Mouse (Mus musculus): ENCODE measurements around the gene Ppp6r3. TPM values are rescaled to one million over a fixed set of nuclear protein-coding genes. Genes with fewer than 3 reads are reported as not detected.
A peak's percentile ranks its signal among the peaks of the same experiment; 100 is the strongest.
"Not testable (repeated sequence)": the region's sequence is repeated elsewhere in the genome, so short reads cannot be mapped to it uniquely, and the experiment has no call there.

The Ppp6r3 gene
- polyA plus RNA-seq, 1 experiment from 2014 or later, result 44.9 TPM

DNA sequence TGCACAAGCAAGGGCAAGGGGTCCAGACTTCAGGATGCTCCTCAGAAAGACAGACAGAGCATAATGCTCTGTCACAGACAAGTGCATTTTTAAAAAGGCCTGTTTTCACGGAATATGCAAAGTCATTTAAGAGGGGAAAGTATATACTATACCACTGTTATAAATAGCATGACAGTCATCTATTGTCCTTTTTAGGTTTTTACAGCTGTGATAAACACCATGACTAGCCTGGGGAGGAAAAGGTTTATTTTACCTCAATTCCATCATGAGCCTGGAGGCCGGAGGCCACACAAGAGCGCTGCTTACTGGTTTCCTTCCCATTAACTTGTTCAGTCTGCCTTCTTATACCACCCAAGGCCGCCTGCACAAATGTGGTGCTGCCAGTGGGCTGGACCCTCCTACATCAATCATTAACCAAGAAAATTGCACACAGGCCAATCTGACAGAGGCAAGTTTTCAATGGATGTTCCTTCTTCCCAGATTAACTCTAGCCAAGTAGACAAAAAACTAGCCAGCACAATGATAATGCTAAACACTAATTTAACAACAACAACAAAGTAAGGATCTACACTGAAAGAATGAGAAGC is 23.9 kb downstream of the Ppp6r3 start:
- WGBS (ENCODE audit: missing documents), result 63% methylated on average over 4 of the region's 4 CpGs
- Histone ChIP-seq H3K79me2 (ENCODE audit: inconsistent target) (peaks cover 100% of the 10 kb centered on the region), H3K27ac (no peak overlapping the region), H3K4me3 (ENCODE audit: inconsistent target) (no peak overlapping the region), H3K36me3 (ENCODE audit: inconsistent target) (no peaks in the 10 kb centered on the region)

DNA sequence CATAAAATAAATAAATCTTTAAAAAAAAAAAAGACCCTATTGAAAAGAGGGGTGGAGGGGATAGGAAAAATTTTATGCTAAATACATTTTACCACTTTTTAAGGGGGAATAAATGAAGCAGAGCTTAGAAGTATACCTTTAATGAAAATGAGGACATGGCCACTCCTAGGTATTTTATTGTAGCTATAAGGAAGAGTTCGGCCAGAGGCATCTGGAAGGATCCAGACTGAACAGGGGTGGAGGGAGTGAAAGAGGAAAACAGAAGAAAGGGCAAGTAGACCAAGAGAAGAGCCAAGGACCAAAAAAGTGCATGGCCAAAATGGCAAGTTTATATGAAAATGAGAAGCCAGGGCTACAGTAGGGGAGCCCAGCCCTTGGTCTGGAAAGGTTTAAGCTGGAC is 25.4 kb downstream of the Ppp6r3 start:
- H3K27ac ChIP-seq, result no peak overlapping the region
- WGBS (ENCODE audit: missing documents), result 91% methylated on average over 1 of the region's 1 CpGs
- no peaks in the 10 kb centered on the region for H3K36me3 ChIP-seq (ENCODE audit: inconsistent target)
- peaks cover 100% of the 10 kb centered on the region for H3K79me2 ChIP-seq (ENCODE audit: inconsistent target)
- no peak overlapping the region for H3K4me3 ChIP-seq (ENCODE audit: inconsistent target)

DNA sequence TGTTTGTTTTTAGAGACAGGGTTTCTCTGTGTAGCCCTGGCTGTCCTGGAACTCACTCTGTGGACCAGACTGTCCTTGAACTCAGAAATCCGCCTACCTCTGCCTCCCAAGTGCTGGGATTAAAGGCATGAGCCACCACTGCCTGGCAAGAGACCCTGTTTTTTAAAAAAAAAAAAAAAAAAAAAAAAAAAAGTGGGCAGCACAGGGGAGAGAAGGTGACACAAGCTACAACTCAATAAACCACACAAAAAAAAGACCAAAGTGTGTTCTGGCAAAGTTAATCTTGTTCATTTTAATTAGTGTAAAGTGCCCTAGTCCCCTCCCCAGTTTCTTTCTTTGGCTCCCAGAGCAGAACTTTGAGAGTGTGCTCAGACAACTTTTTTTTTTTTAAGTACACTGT is 26.3 kb downstream of the Ppp6r3 start:
- Histone ChIP-seq H3K27ac (no peak overlapping the region), H3K79me2 (ENCODE audit: inconsistent target) (peaks cover 100% of the 10 kb centered on the region), H3K4me3 (ENCODE audit: inconsistent target) (no peak overlapping the region), H3K36me3 (ENCODE audit: inconsistent target) (no peaks in the 10 kb centered on the region)
- no CpG with 5 or more reads among the region's 1 CpGs for WGBS (ENCODE audit: missing documents)

DNA sequence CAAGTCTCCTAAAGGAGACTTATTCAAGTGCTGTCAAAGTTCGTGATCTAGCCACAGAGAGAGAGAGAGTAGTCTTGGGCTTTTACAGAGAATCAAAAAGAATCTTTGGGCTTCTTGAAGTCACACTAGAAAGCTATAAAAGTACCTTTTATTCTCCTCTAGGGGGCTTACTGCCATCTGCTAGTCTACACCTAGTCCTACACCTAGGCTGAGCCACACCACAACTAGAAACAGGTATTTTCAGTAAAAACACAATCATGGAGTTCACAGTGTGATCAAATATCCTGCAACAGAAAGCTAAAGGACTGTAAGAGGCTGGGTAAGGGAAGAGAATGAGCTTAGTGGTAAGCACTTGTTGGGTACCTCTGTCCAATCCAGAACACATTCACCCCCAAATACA is 27.2 kb downstream of the Ppp6r3 start:
- WGBS (ENCODE audit: missing documents), result 100% methylated on average over 1 of the region's 1 CpGs
- Histone ChIP-seq H3K4me3 (ENCODE audit: inconsistent target) (no peak overlapping the region), H3K36me3 (ENCODE audit: inconsistent target) (no peaks in the 10 kb centered on the region; the same call in 1 of the 2 replicates), H3K79me2 (ENCODE audit: inconsistent target) (peaks cover 100% of the 10 kb centered on the region), H3K27ac (no peak overlapping the region)

DNA sequence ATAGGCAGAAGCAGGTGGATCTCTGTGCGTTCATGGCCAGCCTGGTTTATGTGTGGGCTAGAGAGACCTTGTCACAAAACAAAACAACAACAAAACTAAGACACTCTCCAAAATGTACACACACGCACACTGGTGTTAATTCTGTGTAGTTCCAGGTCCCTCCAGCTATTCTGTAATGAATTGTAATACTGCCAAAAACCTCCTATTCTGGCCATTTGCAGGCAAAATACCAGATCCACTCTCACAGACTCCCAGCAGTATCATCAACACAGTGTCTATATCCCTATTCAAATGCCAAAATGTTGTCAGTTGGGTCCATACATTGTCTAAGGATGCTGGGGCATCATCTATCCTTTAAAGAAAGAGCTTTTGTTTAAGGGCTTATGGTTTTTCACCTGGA is 30.6 kb downstream of the Ppp6r3 start:
- H3K27ac ChIP-seq, result no peak overlapping the region
- H3K36me3 ChIP-seq (ENCODE audit: inconsistent target), result no peaks in the 10 kb centered on the region; the same call in 1 of the 2 replicates
- WGBS (ENCODE audit: missing documents), result 100% methylated on average over 2 of the region's 2 CpGs
- H3K79me2 ChIP-seq (ENCODE audit: inconsistent target), result peaks cover 100% of the 10 kb centered on the region
- H3K4me3 ChIP-seq (ENCODE audit: inconsistent target), result no peak overlapping the region

DNA sequence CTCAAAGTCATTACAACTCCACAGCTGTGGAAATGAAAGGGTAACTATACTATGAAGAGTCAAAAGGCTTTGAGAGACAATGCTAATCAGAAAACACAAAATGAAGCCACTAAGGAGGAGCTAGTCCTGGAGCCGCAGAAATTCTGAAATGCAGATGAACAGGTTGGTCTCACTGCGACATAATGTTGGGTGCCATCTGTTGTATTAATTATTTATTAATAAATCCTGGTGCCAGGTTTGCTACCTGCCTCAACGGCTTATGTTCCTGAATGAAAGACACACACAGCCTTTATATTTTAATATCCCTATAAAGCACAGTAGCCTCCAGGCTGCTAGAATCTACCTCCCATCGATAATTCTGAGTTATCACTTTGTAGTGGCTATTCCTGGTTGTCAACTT is 33.0 kb downstream of the Ppp6r3 start:
- Histone ChIP-seq H3K27ac (no peak overlapping the region), H3K79me2 (ENCODE audit: inconsistent target) (peaks cover 95% of the 10 kb centered on the region), H3K4me3 (ENCODE audit: inconsistent target) (no peak overlapping the region), H3K36me3 (ENCODE audit: inconsistent target) (no peaks in the 10 kb centered on the region; the same call in 1 of the 2 replicates)
- WGBS (ENCODE audit: missing documents), result 94% methylated on average over 4 of the region's 4 CpGs

DNA sequence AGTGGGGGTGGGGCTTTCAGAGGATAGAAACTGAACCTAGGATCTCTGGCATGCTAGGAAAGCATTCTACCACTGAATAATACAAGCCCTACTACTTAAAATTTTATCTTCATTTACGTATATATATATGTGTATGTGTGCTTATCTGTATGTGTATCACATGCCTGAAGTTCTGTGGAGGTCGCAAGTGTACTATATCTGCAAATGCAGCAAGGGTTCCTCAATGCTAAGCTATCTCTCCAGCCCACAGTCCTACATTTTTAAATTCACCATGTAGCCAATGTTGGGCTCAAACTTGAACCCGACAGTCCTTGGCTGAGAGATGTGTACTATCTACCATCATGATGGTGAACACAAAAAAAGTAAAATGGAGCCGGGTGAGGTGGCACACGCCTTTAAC is 34.6 kb downstream of the Ppp6r3 start:
- no peaks in the 10 kb centered on the region; the same call in 1 of the 2 replicates for H3K36me3 ChIP-seq (ENCODE audit: inconsistent target)
- peaks cover 93% of the 10 kb centered on the region for H3K79me2 ChIP-seq (ENCODE audit: inconsistent target)
- H3K27ac ChIP-seq, result no peak overlapping the region
- WGBS (ENCODE audit: missing documents), result 88% methylated on average over 2 of the region's 5 CpGs
- no peak overlapping the region for H3K4me3 ChIP-seq (ENCODE audit: inconsistent target)

DNA sequence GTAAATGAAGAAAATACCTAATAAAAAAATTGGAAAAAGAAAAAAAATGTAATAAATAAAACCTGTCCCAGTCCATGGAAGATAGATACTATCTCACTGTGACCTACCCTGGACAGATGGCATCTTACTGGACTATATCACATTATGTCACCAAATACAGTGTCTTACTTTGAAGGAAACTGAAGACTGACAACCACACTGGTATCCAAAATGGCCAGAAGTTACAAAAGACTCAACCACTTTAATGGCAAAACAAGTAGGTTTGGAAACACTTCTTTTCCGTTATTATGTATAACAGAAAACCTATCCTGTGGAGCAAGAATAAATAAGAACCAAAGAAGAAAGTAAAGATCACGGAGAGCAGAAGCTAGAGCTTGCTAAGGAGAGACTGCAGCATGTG is 35.3 kb downstream of the Ppp6r3 start:
- 70% methylated on average over 2 of the region's 2 CpGs for WGBS (ENCODE audit: missing documents)
- Histone ChIP-seq H3K27ac (no peak overlapping the region), H3K79me2 (ENCODE audit: inconsistent target) (peaks cover 93% of the 10 kb centered on the region), H3K36me3 (ENCODE audit: inconsistent target) (no peaks in the 10 kb centered on the region; the same call in 1 of the 2 replicates), H3K4me3 (ENCODE audit: inconsistent target) (no peak overlapping the region)

DNA sequence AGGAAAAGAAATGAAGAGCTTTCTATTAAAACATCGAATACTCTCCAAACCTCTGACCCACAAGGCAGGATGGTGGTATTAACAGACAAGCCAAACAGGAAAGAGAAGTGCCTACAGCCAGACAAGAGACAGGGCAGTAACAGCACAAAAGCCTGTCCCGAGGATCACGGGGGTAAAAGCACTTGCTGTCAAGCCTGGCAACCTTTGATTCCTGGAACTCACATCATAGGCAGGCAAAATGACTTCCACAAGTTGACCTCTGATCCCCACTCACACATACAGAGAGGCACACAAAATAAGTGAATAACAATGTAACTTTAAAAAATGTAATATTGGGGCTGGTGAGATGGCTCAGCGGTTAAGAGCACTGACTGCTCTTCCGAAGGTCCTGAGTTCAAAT is 36.1 kb downstream of the Ppp6r3 start:
- no peak overlapping the region for H3K4me3 ChIP-seq (ENCODE audit: inconsistent target)
- peaks cover 93% of the 10 kb centered on the region for H3K79me2 ChIP-seq (ENCODE audit: inconsistent target)
- WGBS (ENCODE audit: missing documents), result 55% methylated on average over 5 of the region's 5 CpGs
- no peak overlapping the region for H3K27ac ChIP-seq
- no peaks in the 10 kb centered on the region; the same call in 1 of the 2 replicates for H3K36me3 ChIP-seq (ENCODE audit: inconsistent target)

DNA sequence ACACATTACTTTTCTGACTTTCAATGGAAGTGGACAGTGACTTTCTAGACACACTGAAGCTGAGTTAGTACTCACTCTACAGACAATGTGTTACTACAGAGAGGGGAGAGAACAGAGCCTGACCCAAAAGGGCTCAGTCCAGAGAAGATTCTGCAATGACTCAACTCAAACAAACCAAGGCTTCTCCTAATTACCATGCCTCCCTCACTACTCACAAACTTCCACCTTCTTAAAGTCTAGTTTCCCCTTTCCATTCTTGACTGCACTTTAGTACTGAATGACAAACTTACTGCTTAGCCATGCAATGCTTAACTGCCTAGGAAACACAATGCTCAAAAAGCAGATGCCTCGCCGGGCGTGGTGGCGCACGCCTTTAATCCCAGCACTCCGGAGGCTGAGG is 37.9 kb downstream of the Ppp6r3 start:
- Histone ChIP-seq H3K4me3 (ENCODE audit: inconsistent target) (no peak overlapping the region), H3K79me2 (ENCODE audit: inconsistent target) (peaks cover 93% of the 10 kb centered on the region), H3K36me3 (ENCODE audit: inconsistent target) (no peaks in the 10 kb centered on the region), H3K27ac (peak overlapping the region; percentile 25; the same call in 1 of the 2 replicates)
- 63% methylated on average over 6 of the region's 6 CpGs for WGBS (ENCODE audit: missing documents)

DNA sequence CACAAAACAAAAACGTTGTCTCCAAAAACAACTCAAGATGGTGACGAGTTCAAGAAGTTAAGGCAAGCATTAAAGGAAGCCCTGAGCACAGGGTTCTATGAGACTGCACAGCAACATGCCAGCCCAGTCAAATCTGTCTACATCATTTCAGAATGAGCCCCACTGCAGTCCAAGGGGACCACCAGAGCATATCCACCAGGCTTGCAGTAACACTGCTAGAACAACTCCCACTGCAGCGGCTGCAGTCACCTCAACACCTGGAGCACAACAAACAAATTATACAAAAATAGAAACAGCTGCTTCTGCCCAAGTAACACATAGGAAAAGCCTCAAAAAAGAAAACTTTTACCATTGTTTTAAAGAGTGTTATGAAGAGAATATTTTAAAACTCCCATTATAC is 40.6 kb downstream of the Ppp6r3 start:
- H3K27ac ChIP-seq, result no peak overlapping the region
- no peak overlapping the region for H3K4me3 ChIP-seq (ENCODE audit: inconsistent target)
- H3K79me2 ChIP-seq (ENCODE audit: inconsistent target), result peaks cover 93% of the 10 kb centered on the region
- H3K36me3 ChIP-seq (ENCODE audit: inconsistent target), result no peaks in the 10 kb centered on the region
- 81% methylated on average over 3 of the region's 3 CpGs for WGBS (ENCODE audit: missing documents)

DNA sequence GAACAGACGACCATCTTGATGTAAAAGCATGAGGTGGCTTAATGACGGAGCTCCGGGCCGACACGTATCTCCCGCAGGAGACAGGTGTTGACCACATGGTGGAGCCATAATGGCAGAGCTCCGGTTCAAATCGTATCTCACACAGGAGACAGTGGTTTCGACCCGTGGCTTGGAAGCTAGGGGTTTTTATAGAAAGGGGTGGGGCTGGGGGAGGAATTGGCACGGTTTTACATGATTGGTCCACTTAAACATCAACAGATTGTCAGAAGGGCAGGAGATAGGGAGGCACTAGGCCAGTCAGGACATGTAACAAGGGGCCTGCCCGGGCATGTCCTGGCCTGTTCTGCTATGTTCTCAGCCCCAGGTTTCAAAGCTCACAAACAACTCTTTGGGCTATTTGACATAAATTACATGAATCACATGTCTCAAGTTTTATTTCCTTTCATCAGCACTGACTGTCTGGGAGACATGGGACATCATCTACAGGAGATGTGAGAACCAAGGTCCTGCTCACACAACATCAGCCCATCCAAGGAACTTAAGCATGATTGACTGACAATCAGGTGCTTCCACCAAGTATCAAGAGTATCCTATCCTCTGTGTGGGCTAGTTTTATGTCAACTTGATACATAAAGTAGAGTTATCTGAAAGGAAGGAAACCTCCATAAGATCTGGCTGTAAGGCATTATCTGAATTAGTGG is 42.1 kb downstream of the Ppp6r3 start:
- H3K36me3 ChIP-seq (ENCODE audit: inconsistent target); H3K27ac ChIP-seq; H3K4me3 ChIP-seq (ENCODE audit: inconsistent target): not testable (repeated sequence)
- H3K79me2 ChIP-seq (ENCODE audit: inconsistent target), result peaks cover 93% of the 10 kb centered on the region
- 85% methylated on average over 11 of the region's 12 CpGs for WGBS (ENCODE audit: missing documents)

DNA sequence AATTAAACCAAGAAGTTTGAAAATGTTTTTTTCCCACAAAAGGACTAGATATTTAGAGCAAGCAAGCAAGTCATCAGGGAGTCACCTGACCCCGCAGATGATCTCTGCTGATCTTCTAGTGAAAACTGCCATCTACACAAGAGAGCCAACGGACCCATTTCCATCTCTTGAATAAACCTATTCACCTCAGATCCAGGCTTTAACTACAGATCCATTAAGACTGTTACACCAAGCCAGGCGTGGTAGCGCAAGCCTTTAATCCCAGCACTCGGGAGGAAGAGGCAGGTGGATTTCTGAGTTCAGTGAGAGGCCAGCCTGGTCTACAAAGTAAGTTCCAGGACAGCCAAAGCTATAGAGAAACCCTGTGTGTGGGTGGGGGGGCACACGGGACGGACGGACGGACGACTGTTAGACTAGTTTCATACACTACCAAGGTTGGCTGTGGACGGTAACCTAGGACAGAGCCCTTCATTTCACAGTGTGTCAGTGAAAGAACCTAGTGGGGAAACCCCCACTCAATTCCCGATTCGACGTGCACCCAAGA is 42.8 kb downstream of the Ppp6r3 start:
- no peaks in the 10 kb centered on the region for H3K36me3 ChIP-seq (ENCODE audit: inconsistent target)
- H3K79me2 ChIP-seq (ENCODE audit: inconsistent target), result peaks cover 96% of the 10 kb centered on the region
- H3K4me3 ChIP-seq (ENCODE audit: inconsistent target), result no peak overlapping the region
- no peak overlapping the region for H3K27ac ChIP-seq
- WGBS (ENCODE audit: missing documents), result 95% methylated on average over 14 of the region's 14 CpGs

DNA sequence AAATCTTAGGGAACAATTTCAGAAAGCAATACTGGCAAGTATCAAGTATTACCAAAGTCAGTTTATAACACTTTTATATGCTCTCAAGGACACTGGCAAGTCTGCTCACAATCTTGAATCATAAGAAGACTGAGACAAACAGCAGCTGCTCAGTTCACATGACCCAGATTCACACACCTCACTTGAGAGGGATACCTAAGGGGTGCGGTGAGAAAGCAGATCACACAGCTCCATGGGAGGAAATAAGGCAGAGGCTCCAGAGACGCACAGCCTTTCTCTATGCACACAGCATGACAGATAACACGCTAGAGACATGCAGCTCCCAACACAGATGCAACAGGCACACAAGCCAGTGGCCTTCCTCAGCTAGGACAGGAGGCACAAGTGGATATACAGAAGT is 45.8 kb downstream of the Ppp6r3 start:
- Histone ChIP-seq H3K4me3 (ENCODE audit: inconsistent target) (no peak overlapping the region), H3K27ac (no peak overlapping the region), H3K36me3 (ENCODE audit: inconsistent target) (peaks cover 10% of the 10 kb centered on the region), H3K79me2 (ENCODE audit: inconsistent target) (peaks cover 78% of the 10 kb centered on the region)
- 97% methylated on average over 3 of the region's 3 CpGs for WGBS (ENCODE audit: missing documents)

DNA sequence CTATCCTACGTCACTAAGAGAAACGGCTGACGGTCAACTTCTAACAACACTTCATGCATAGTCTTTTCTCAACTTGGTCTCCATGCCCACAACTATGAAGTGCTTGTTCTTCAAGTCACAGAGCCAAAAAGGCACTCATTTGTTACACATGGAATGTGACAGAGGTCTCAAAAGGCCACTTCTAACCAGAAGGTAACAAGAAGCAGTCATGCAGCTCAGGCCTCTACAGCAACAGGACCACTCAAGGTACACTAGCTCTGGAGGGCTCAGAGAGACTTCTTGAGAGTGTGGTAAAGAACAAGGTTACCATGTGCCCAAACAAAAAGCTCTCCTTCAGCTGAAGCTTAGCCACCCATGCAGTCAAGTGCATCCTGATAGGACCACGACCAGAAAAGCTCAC is 46.9 kb downstream of the Ppp6r3 start:
- H3K36me3 ChIP-seq (ENCODE audit: inconsistent target), result peaks cover 16% of the 10 kb centered on the region
- WGBS (ENCODE audit: missing documents), result 91% methylated on average over 4 of the region's 4 CpGs
- H3K27ac ChIP-seq, result no peak overlapping the region
- H3K79me2 ChIP-seq (ENCODE audit: inconsistent target), result peaks cover 75% of the 10 kb centered on the region
- no peak overlapping the region for H3K4me3 ChIP-seq (ENCODE audit: inconsistent target)

Data from macrophage (primary cell).